Mouse (Mus musculus) embryonic facial prominence, embryonic 11.5 days (tissue): ENCODE results near the gene Cfap65. TPM values are rescaled to one million over a fixed set of nuclear protein-coding genes. Genes with fewer than 3 reads are reported as not detected.
A peak's percentile ranks its signal among the peaks of the same experiment; 100 is the strongest.

ENCODE experiments used
- ATAC-seq: fragments of 200-750 bp; cut with Nextera tagmentation; replicated peaks from 2 replicates; pipeline ENCODE4 v1.8.0; 2017; ENCODE audit warnings: low read depth; ENCODE audit not compliant: insufficient number of reproducible peaks, low FRiP score, low TSS enrichment
- DNase-seq: peaks from one replicate; pipeline ENCODE4 v3.0.0-alpha.2; 2015; ENCODE audit warnings: low spot score
- H3K27ac ChIP-seq: fragments of 300-500 bp; sonication (generic); replicated peaks from 2 replicates; pipeline ENCODE4 v1.5.1; 2014; ENCODE audit warnings: mild to moderate bottlenecking, low read depth, low read length, control low read depth
- H3K27me3 ChIP-seq: fragments of 300-500 bp; sonication (generic); 2 replicates; pipeline ENCODE4 v1.6.1; 2014; ENCODE audit warnings: mild to moderate bottlenecking, low read length, moderate library complexity, mixed read lengths; ENCODE audit not compliant: control insufficient read depth, insufficient read depth
- H3K36me3 ChIP-seq: fragments of 300-500 bp; sonication (generic); replicated peaks from 2 replicates; pipeline ENCODE4 v1.6.1; 2014; ENCODE audit warnings: low read depth, mild to moderate bottlenecking, low read length, moderate library complexity, mixed read lengths; ENCODE audit not compliant: control insufficient read depth, insufficient read depth
- H3K4me1 ChIP-seq: fragments of 300-500 bp; sonication (generic); 2 replicates; pipeline ENCODE4 v1.6.1; 2014; ENCODE audit warnings: low read length, mixed read lengths; ENCODE audit not compliant: control insufficient read depth, insufficient read depth
- H3K4me2 ChIP-seq: fragments of 300-500 bp; sonication (generic); 2 replicates; pipeline ENCODE4 v1.6.1; 2014; ENCODE audit warnings: low read depth, mild to moderate bottlenecking, control low read depth, low read length, moderate library complexity
- H3K4me3 ChIP-seq: fragments of 300-500 bp; sonication (generic); 2 replicates; pipeline ENCODE4 v1.5.1; 2014; ENCODE audit warnings: low read depth, low read length, control low read depth
- H3K9ac ChIP-seq: fragments of 300-500 bp; sonication (generic); replicated peaks from 2 replicates; pipeline ENCODE4 v1.6.1; 2014; ENCODE audit warnings: mild to moderate bottlenecking, control low read depth, low read length
- H3K9me3 ChIP-seq: fragments of 300-500 bp; sonication (generic); replicated peaks from 2 replicates; pipeline ENCODE4 v1.6.1; 2016; ENCODE audit warnings: mild to moderate bottlenecking, low read length, inconsistent platforms, mixed read lengths; ENCODE audit not compliant: control insufficient read depth
- WGBS: fragments of 180-500 bp; shearing (Covaris S2); extraction: QIAGEN DNeasy Blood & Tissue Kit; methylation state at CpG from one replicate; pipeline ENCODE4 v1.1.7; 2014; 5-methylcytosine and 5-hydroxymethylcytosine counted together
- polyA plus RNA-seq: library from polyadenylated mRNA; unstranded; fragments of >200 nt; fragmentation: Nextera tagmentation; extraction: Ambion mirVana; gene quantifications from 2 replicates; pipeline ENCODE4 v1.2.1, GENCODE M21; 2014

Cfap65 gene
- polyA plus RNA-seq, 1 experiment from 2014 or later, result not detected

DNA sequence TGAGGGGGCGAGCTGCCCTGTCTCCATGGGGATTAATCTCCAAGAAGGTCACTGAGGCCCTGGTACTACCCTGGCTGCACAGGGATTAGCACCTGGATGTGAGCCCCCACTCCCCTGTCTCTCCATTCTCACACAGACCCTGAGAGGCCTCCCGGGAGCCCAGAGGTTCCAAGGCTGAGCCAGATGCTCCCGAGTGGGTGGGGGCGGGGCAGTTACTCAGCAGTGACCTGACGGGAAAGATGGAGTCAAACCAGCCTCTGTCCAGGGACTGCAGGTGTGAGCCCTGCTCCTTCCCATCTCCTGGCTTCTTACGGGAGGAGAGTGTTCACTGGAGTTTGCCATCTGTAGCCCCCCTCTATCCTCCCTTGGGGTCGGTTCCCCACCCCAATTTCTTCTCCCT lies 37.4 kb downstream of the Cfap65 start:
- peaks cover 8% of the 10 kb centered on the region; the same call in 1 of the 2 replicates for H3K4me1 ChIP-seq
- H3K27ac ChIP-seq, result no peak overlapping the region
- WGBS, result 2% methylated on average over 7 of the region's 7 CpGs
- DNase-seq, result no peak
- no peaks in the 10 kb centered on the region for H3K9me3 ChIP-seq
- peaks cover 70% of the 10 kb centered on the region for H3K27me3 ChIP-seq
- no peak overlapping the region for H3K4me2 ChIP-seq
- H3K4me3 ChIP-seq, result no peak overlapping the region
- H3K36me3 ChIP-seq, result no peaks in the 10 kb centered on the region
- 0 out of 2 replicates have a peak, but pooled peaks have one; percentile 30 for ATAC-seq
- no peak overlapping the region for H3K9ac ChIP-seq

- Histone ChIP-seq H3K36me3 (no peaks in the 10 kb centered on the region), H3K4me3 (no peak overlapping the region), H3K4me1 (peaks cover 2% of the 10 kb centered on the region; the same call in 1 of the 2 replicates), H3K27me3 (peaks cover 80% of the 10 kb centered on the region), H3K27ac (no peak overlapping the region), H3K4me2 (no peak overlapping the region), H3K9ac (no peak overlapping the region), H3K9me3 (no peaks in the 10 kb centered on the region)
- WGBS, result 19% methylated on average over 4 of the region's 4 CpGs
- ATAC-seq, result no peak
- peak; percentile 70 for DNase-seq
Measured at GRCm38 (mm10) chr1:74894966-74895365, 40.4 kb downstream of the Cfap65 start.

GRCm38 (mm10) chr1:74893134-74893855 lies 42.1 kb downstream of the Cfap65 start, which contains the start of gene Cryba2:
Cryba2 (minus strand) TSS chr1:74893143.
- 2% methylated on average over 25 of the region's 25 CpGs for WGBS
- Histone ChIP-seq H3K9ac (no peak within 1 kb of the TSS), H3K4me1 (0 out of 2 replicates have a peak, but pooled peaks cover 2% of the 10 kb centered on the region), H3K9me3 (no peaks in the 10 kb centered on the region), H3K27ac (no peak within 1 kb of the TSS), H3K4me2 (no peak within 1 kb of the TSS), H3K27me3 (peaks cover 70% of the 10 kb centered on the region), H3K4me3 (no peak within 1 kb of the TSS), H3K36me3 (no peaks in the 10 kb centered on the region)
- DNase-seq (peak; percentile 81), ATAC-seq (peak; percentile 35; the same call in 1 of the 2 replicates)

GRCm38 (mm10) chr1:74892351-74893133 lies 42.9 kb downstream of the Cfap65 start:
- no peak for ATAC-seq
- H3K36me3 ChIP-seq, result no peaks in the 10 kb centered on the region
- DNase-seq, result no peak
- H3K9me3 ChIP-seq, result no peaks in the 10 kb centered on the region
- H3K27me3 ChIP-seq, result peaks cover 67% of the 10 kb centered on the region
- no peak overlapping the region for H3K9ac ChIP-seq
- no peaks in the 10 kb centered on the region for H3K4me1 ChIP-seq
- WGBS, result 2% methylated on average over 39 of the region's 39 CpGs
- H3K4me2 ChIP-seq, result no peak overlapping the region
- no peak overlapping the region for H3K4me3 ChIP-seq
- H3K27ac ChIP-seq, result no peak overlapping the region

DNA sequence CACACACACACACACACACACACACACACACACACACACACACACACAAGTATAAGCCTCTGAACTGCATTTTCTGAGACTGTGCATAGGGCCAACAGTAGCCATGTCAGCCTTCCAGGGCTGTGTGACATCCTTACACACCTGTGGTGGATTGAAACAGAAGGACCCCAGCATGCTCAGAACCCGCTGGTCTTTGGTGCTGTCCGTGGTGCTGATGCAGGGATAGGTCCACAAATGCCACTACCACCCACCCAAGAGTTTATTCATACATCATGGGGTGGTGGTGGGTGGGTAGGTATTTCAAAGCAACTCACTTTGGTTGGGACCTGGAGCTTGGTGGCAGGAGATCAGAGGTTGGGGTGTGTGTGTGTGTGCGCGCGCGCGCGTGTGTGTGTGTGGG lies 43.9 kb downstream of the Cfap65 start:
- DNase-seq (peak; percentile 82), ATAC-seq (no peak)
- 0% methylated on average over 6 of the region's 8 CpGs for WGBS
- no peak overlapping the region for H3K27ac ChIP-seq
- no peaks in the 10 kb centered on the region for H3K36me3 ChIP-seq
- peaks cover 73% of the 10 kb centered on the region for H3K27me3 ChIP-seq
- no peak overlapping the region for H3K9ac ChIP-seq
- H3K4me2 ChIP-seq, result no peak overlapping the region
- H3K4me1 ChIP-seq, result no peaks in the 10 kb centered on the region
- H3K4me3 ChIP-seq, result no peak overlapping the region
- no peaks in the 10 kb centered on the region for H3K9me3 ChIP-seq

DNA sequence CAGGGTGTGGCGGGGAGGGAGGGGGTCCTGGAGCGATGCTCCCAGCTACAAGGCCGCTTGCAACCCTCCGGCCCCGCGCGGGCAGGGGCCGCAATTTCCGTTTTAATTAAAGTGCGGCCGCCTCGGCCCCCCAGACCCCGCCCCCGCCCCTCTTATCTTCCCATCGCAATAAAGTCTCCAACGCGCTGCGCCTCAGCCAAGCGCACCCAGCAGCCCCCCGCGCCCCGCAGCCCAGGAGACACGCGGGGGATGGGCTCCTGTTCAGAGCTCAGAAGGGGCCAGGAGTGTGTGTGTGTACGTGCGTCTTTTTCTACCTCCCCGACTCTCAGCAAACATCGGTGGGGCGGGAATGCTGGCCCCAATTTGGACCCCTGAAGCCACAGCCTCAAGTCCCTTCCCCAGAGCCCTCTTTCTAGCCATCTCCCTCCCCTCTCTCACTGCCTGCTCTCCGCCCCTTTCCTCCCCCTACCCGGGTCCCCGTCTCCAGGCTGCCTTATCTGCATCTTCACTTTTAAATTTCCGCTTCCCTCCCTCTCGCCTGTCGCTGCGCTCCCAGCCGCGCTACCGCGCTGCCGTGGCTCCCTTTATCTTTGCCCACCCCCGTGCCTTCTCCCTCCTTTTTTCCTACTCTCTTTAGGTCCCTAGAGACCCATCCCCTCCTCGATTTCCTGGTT lies 49.9 kb downstream of the Cfap65 start, which contains the start of gene Fev:
Gene Fev, minus strand, starts transcription at position 51 of the 674 bp plus-strand sequence.
- Histone ChIP-seq H3K27ac (no peak within 1 kb of the TSS), H3K36me3 (no peaks in the 10 kb centered on the region), H3K27me3 (peaks cover 78% of the 10 kb centered on the region), H3K9ac (no peak within 1 kb of the TSS), H3K4me1 (peaks cover 10% of the 10 kb centered on the region), H3K4me2 (peak within 1 kb of the TSS; percentile 34), H3K9me3 (no peaks in the 10 kb centered on the region), H3K4me3 (peak within 1 kb of the TSS; percentile 25)
- under 1% methylated on average over 43 of the region's 43 CpGs for WGBS
- ATAC-seq, result 0 out of 2 replicates have a peak, but pooled peaks have one; percentile 29
- no peak for DNase-seq

DNA sequence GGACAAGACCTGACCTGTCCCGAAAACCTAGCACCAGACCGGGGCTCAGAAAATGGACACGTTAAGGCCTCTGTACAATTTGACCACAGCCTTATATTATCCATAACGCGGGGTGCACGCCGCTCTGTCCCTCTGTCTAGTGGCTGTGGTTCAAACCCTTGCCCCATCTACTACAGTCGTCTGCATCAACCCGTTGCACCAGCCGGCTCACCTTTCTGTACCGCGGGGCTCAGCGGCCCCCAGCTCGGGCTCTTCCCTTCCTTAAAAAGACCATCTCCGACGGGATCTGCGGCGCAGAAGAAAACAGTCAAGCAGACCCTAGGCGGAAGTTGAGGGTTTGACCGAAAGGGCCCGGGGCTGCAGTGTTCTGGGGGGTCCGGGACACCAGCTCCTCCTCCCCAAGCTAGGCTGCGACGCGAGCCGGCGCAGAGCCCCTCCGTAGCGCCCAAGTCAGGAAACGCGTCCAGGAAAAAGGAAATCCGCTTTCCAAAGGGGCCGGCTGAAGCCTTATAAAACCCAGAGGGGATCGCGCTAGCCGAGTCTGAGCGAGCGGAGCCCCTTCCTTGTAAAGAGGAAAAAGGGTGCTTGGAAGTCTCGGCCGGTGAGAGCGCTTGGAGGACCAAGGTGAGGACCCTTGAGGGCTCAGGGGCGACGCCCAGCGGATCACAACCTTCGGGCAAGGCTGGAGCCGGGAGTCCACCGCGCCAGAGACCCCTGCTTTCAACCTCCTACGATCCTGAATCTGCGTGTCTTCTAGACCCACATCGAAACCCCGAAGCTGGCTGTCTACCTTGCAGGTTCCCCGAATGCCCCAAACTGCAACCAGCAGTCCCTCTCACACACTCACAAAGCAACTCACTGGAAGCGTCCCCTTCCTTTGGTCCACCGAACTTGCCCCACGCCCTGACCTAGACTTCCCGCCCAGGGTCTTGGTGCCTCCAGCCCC lies 50.9 kb downstream of the Cfap65 start:
- no peak for ATAC-seq
- under 1% methylated on average over 57 of the region's 57 CpGs for WGBS

More for the DNA sequence above, 50.9 kb downstream of the Cfap65 start:
- Histone ChIP-seq H3K4me2 (peak overlapping the region; percentile 34), H3K9ac (no peak overlapping the region), H3K27ac (no peak overlapping the region), H3K4me1 (peaks cover 10% of the 10 kb centered on the region), H3K9me3 (no peaks in the 10 kb centered on the region), H3K36me3 (no peaks in the 10 kb centered on the region), H3K27me3 (peaks cover 70% of the 10 kb centered on the region), H3K4me3 (peak overlapping the region; percentile 25)
- peak; percentile 46 for DNase-seq
